Mouse (Mus musculus): ENCODE data around the gene Rtl8a. TPM values are rescaled to one million over a fixed set of nuclear protein-coding genes. Genes with fewer than 3 reads are reported as not detected.
"Not testable (repeated sequence)": the region's sequence is repeated elsewhere in the genome, so short reads cannot be mapped to it uniquely, and the experiment has no call there.

Rtl8a gene
- polyA plus RNA-seq, 1 experiment from 2014 or later = 240 TPM

DNA sequence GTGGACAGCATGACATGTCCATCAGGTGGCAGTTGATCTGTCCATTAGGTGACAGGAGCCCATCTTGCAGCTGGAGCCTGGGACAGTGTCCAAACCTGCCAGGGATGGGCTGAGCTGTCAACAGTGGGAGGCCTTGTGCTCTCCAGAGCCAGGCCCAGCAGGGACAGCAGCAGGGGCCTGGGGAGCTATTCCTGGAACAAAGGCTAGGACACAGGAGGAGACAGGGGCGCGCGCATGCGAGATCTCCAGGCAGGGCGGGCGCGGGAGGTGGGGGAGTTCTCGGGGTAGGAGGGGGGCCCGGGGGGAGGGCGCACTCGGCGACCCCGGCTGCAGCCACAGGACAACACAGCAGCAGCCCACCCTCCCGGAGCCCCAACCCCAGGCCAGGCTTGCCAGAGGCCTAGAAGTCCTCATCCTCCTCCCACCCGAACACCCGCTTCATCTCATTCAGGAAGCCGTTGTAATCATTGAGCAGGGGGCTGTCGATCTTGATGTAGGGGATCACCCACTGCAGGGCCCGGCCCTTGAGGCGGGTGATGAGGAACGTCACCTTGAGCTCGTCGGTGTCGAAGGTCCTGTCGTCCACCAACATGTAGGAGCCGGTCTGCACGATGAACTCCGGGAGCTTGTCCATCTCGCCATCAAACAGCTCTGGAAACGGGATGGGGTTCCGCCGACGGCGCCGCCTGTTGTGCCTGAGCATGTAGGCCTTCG, 26.2 kb upstream of the Rtl8a start:
- H3K27me3 ChIP-seq (ENCODE audit: control insufficient read depth, insufficient read depth, low read length); H3K4me1 ChIP-seq (ENCODE audit: control insufficient read depth, insufficient read depth, low read length); H3K36me3 ChIP-seq (ENCODE audit: control insufficient read depth, insufficient read depth, low read length); H3K9ac ChIP-seq (replicated peaks; ENCODE audit: low read length); DNase-seq; H3K9me3 ChIP-seq (ENCODE audit: control insufficient read depth, low read length): not testable (repeated sequence)
- Histone ChIP-seq H3K27ac (replicated peaks; ENCODE audit: low read depth, low read length) (peak overlapping the region; percentile 78; the same call in 1 of the 2 replicates), H3K4me2 (ENCODE audit: low read length) (peak overlapping the region; percentile 44), H3K4me3 (replicated peaks; ENCODE audit: low read depth, low read length) (peak overlapping the region; percentile 24)
- peak; percentile 59 for ATAC-seq (ENCODE audit: low FRiP score, low TSS enrichment)
- WGBS = no CpG with 5 or more reads among the region's 36 CpGs

DNA sequence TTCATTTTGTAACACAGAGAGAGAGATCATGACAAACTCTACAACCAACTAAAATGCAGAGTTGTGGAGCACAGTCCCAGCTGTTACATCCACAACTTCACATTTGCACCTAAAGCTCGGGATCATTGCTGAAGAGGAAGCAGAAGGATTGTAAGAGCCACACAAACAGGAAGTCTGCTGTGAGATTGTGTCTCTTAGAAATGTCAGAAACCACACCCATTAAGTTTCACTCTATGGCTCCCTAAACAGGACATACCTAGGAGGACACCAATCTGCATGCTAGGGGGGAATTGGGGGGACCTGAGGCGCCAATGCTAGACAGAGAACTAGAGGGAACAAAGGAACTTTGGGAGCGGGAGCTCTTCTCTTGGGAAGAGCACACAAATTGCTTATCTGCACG, 9.4 kb upstream of the Rtl8a start:
- H3K4me2 ChIP-seq (ENCODE audit: low read length); H3K36me3 ChIP-seq (ENCODE audit: control insufficient read depth, insufficient read depth, low read length); H3K9ac ChIP-seq (replicated peaks; ENCODE audit: low read length); H3K27ac ChIP-seq (replicated peaks; ENCODE audit: low read depth, low read length); ATAC-seq (ENCODE audit: low FRiP score, low TSS enrichment); H3K4me3 ChIP-seq (replicated peaks; ENCODE audit: low read depth, low read length); H3K9me3 ChIP-seq (ENCODE audit: control insufficient read depth, low read length); DNase-seq; H3K4me1 ChIP-seq (ENCODE audit: control insufficient read depth, insufficient read depth, low read length); H3K27me3 ChIP-seq (ENCODE audit: control insufficient read depth, insufficient read depth, low read length): not testable (repeated sequence)
- WGBS = 61% methylated on average over 4 of the region's 4 CpGs

DNA sequence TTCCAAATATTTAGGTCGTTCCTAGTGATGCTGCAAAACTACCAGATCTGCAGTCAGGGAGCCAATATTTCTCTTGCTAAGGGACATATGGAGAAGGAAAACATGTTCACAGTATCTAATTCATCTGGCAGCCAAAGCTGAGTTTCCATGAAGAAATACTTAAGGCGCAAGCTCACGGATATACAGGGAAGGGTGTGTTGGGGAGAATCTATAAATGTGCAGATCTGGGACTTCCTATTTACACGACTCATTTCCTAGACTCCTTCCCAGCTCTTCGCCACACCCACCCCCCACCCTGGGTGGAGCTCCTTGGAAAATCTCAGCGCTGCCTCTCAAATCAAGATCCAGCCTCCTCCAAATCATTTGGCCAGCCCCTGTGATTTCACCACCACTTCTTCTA, 2.4 kb upstream of the Rtl8a start:
- no peak overlapping the region for H3K27ac ChIP-seq (replicated peaks; ENCODE audit: low read depth, low read length)
- no peak overlapping the region for H3K9ac ChIP-seq (replicated peaks; ENCODE audit: low read length)
- H3K9me3 ChIP-seq (ENCODE audit: control insufficient read depth, low read length) = no peaks in the 10 kb centered on the region
- no peak for ATAC-seq (ENCODE audit: low FRiP score, low TSS enrichment)
- H3K27me3 ChIP-seq (ENCODE audit: control insufficient read depth, insufficient read depth, low read length) = no peaks in the 10 kb centered on the region
- no peak for DNase-seq
- peaks cover 3% of the 10 kb centered on the region; the same call in 1 of the 2 replicates for H3K4me1 ChIP-seq (ENCODE audit: control insufficient read depth, insufficient read depth, low read length)
- no peak overlapping the region for H3K4me2 ChIP-seq (ENCODE audit: low read length)
- no peak overlapping the region for H3K4me3 ChIP-seq (replicated peaks; ENCODE audit: low read depth, low read length)
- H3K36me3 ChIP-seq (ENCODE audit: control insufficient read depth, insufficient read depth, low read length) = no peaks in the 10 kb centered on the region
- 79% methylated on average over 6 of the region's 6 CpGs for WGBS

DNA sequence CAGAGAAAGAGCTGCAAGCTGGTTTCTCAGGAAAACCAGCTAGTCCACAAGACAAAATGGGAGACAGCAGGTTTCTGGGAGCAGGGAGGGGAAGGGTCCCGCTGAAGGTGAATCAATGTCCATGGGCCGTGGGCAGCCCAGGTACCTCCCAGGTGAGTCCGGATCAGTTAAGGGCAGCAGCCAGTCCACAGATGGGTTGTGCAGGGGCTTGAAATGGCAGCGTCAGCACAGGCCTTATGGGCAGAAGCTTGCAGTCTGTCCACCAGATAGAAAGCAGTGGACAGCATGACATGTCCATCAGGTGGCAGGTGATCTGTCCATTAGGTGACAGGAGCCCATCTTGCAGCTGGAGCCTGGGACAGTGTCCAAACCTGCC, 890 bp downstream of the Rtl8a start:
- not testable (repeated sequence) for H3K4me1 ChIP-seq (ENCODE audit: control insufficient read depth, insufficient read depth, low read length); H3K9ac ChIP-seq (replicated peaks; ENCODE audit: low read length); H3K27me3 ChIP-seq (ENCODE audit: control insufficient read depth, insufficient read depth, low read length); DNase-seq; H3K36me3 ChIP-seq (ENCODE audit: control insufficient read depth, insufficient read depth, low read length); H3K9me3 ChIP-seq (ENCODE audit: control insufficient read depth, low read length); H3K27ac ChIP-seq (replicated peaks; ENCODE audit: low read depth, low read length)
- peak overlapping the region; percentile 26 for H3K4me3 ChIP-seq (replicated peaks; ENCODE audit: low read depth, low read length)
- peak overlapping the region; percentile 48 for H3K4me2 ChIP-seq (ENCODE audit: low read length)
- 56% methylated on average over 3 of the region's 4 CpGs for WGBS
- peak; percentile 22; the same call in 1 of the 2 replicates for ATAC-seq (ENCODE audit: low FRiP score, low TSS enrichment)

DNA sequence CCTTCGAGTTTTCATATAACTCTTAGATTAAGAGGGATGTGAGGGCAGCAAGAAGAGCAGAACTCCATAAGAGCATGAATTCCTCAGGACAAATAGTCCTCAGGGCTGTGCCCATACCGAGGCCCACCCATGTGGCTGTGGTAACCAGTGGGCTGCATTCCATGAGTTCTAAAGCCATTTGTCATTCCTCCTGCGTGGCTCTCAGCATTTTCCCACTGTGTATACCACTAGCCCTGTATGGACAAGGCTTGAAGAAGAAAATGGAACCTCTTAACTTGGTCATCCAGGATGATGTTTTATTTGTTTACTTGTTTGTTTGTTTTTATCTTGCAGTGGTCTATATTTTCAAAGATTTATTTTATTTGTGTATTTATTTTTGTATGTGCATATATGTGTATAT, 5.4 kb downstream of the Rtl8a start:
- H3K4me3 ChIP-seq (replicated peaks; ENCODE audit: low read depth, low read length); H3K4me2 ChIP-seq (ENCODE audit: low read length); H3K27ac ChIP-seq (replicated peaks; ENCODE audit: low read depth, low read length); H3K9ac ChIP-seq (replicated peaks; ENCODE audit: low read length); ATAC-seq (ENCODE audit: low FRiP score, low TSS enrichment); H3K4me1 ChIP-seq (ENCODE audit: control insufficient read depth, insufficient read depth, low read length); H3K27me3 ChIP-seq (ENCODE audit: control insufficient read depth, insufficient read depth, low read length); H3K9me3 ChIP-seq (ENCODE audit: control insufficient read depth, low read length); H3K36me3 ChIP-seq (ENCODE audit: control insufficient read depth, insufficient read depth, low read length); DNase-seq: not testable (repeated sequence)
- 63% methylated on average over 3 of the region's 3 CpGs for WGBS

DNA sequence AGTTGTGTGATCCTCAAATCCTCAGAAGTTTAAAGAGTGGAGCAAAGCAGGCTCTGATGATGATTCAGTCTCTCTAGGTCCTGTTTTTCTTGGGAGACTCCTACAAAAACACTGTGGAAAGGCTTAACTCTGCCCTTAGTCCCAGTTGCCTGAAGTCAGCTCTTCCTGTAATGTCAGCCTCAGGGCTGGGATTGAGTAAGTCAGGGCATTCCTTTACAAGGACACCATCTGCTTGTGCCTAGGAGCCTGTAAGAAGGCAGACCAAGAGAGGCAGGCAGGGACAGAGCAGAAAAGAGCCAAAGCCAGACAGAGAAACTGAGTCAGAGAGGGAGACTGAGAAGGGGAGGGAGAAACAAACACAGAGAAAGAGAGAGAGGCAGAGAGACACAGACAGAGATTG, 32.1 kb downstream of the Rtl8a start:
- not testable (repeated sequence) for DNase-seq

DNA sequence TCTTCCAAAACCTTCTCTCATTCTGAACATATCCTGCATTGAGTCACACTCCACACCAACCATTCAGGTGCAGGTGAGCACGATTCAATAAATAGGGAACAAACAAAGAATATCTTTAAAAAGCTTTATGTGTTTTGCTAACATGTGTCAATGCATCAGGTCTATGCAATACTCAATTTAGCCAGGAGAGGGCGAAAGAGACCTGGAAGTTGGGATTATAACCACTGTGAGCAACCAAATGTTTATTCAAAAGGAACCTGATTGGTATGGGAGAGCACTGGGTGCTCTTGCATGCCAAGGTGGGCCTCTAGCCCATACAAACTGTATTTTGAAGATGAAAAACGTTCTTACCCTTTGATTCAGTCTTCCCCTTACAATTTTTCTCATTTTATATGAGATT, 32.9 kb downstream of the Rtl8a start:
- H3K9ac ChIP-seq (replicated peaks; ENCODE audit: low read length) = no peak overlapping the region
- 4% methylated on average over 3 of the region's 3 CpGs for WGBS
- no peak overlapping the region for H3K4me2 ChIP-seq (ENCODE audit: low read length)
- H3K9me3 ChIP-seq (ENCODE audit: control insufficient read depth, low read length) = no peaks in the 10 kb centered on the region
- no peak overlapping the region for H3K4me3 ChIP-seq (replicated peaks; ENCODE audit: low read depth, low read length)
- no peak for ATAC-seq (ENCODE audit: low FRiP score, low TSS enrichment)
- H3K27me3 ChIP-seq (ENCODE audit: control insufficient read depth, insufficient read depth, low read length) = no peaks in the 10 kb centered on the region
- no peaks in the 10 kb centered on the region for H3K36me3 ChIP-seq (ENCODE audit: control insufficient read depth, insufficient read depth, low read length)
- no peak overlapping the region for H3K27ac ChIP-seq (replicated peaks; ENCODE audit: low read depth, low read length)
- DNase-seq = peak; percentile 84
- H3K4me1 ChIP-seq (ENCODE audit: control insufficient read depth, insufficient read depth, low read length) = no peaks in the 10 kb centered on the region

More for the DNA sequence above, 32.1 kb downstream of the Rtl8a start:
- H3K36me3 ChIP-seq (ENCODE audit: control insufficient read depth, insufficient read depth, low read length); H3K9ac ChIP-seq (replicated peaks; ENCODE audit: low read length); H3K4me2 ChIP-seq (ENCODE audit: low read length); H3K9me3 ChIP-seq (ENCODE audit: control insufficient read depth, low read length); ATAC-seq (ENCODE audit: low FRiP score, low TSS enrichment); H3K4me3 ChIP-seq (replicated peaks; ENCODE audit: low read depth, low read length); H3K27me3 ChIP-seq (ENCODE audit: control insufficient read depth, insufficient read depth, low read length); H3K27ac ChIP-seq (replicated peaks; ENCODE audit: low read depth, low read length); H3K4me1 ChIP-seq (ENCODE audit: control insufficient read depth, insufficient read depth, low read length): not testable (repeated sequence)

DNA sequence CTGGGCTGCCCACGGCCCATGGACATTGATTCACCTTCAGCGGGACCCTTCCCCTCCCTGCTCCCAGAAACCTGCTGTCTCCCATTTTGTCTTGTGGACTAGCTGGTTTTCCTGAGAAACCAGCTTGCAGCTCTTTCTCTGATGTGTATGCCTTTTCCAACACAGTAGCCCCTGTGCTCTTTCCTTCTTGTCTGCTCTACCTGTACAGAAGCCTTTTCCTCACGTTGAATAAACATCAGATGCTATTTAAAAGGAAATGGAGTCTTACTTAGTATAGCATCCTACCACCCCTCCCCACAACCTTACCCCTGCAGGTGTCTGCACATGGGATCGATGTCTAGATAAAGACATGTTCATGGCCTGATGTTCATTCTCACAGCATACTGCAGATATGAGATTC, 34.6 kb downstream of the Rtl8a start, which contains the start of gene Gm14597:
Gene Gm14597 (minus strand): TSS at position 101 of the 400 bp plus-strand sequence.
- 62% methylated on average over 3 of the region's 4 CpGs for WGBS
- not testable (repeated sequence) for H3K27me3 ChIP-seq (ENCODE audit: control insufficient read depth, insufficient read depth, low read length); ATAC-seq (ENCODE audit: low FRiP score, low TSS enrichment); DNase-seq; H3K36me3 ChIP-seq (ENCODE audit: control insufficient read depth, insufficient read depth, low read length); H3K4me1 ChIP-seq (ENCODE audit: control insufficient read depth, insufficient read depth, low read length); H3K9me3 ChIP-seq (ENCODE audit: control insufficient read depth, low read length)
- Histone ChIP-seq H3K4me2 (ENCODE audit: low read length) (peak within 1 kb of the TSS; percentile 54), H3K27ac (replicated peaks; ENCODE audit: low read depth, low read length) (peak within 1 kb of the TSS; percentile 86), H3K4me3 (replicated peaks; ENCODE audit: low read depth, low read length) (peak within 1 kb of the TSS; percentile 46), H3K9ac (replicated peaks; ENCODE audit: low read length) (peak within 1 kb of the TSS; percentile 65)

DNA sequence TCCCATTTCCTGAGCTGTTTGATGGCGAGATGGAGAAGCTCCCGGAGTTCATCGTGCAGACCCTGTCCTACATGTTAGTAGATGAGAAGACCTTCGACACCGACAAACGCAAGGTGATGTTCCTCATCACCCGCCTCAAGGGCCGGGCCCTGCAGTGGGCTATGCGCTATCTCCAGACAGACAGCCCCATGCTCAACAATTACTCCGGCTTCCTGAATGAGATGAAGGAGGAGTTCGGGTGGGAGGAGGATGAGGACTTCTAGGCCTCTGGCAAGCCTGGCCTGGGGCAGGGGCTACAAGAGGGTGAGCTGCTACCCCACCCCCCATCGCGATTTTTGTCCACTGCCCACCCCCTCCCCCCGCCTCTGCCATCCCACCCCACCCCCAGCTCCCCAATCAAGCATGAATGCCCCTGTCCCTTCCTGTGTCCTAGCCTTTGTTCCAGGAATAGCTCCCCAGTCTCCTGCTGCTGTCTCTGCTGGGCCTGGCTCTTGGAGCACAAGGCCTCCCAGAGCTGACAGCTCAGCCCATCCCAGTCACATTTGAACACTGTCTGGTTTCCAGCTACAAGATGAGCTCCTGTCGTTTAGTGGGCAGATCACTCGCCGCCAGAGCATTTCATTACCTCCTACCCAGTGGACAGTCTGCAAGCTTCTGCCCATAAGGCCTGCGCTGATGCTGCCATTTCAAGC, 35.2 kb downstream of the Rtl8a start:
- no peaks in the 10 kb centered on the region for H3K4me1 ChIP-seq (ENCODE audit: control insufficient read depth, insufficient read depth, low read length)
- DNase-seq (peak; percentile 30), ATAC-seq (ENCODE audit: low FRiP score, low TSS enrichment) (peak; percentile 68)
- peak overlapping the region; percentile 86 for H3K27ac ChIP-seq (replicated peaks; ENCODE audit: low read depth, low read length)
- peak overlapping the region; percentile 54 for H3K4me2 ChIP-seq (ENCODE audit: low read length)
- peak overlapping the region; percentile 65 for H3K9ac ChIP-seq (replicated peaks; ENCODE audit: low read length)
- H3K4me3 ChIP-seq (replicated peaks; ENCODE audit: low read depth, low read length) = peak overlapping the region; percentile 46
- no peaks in the 10 kb centered on the region for H3K27me3 ChIP-seq (ENCODE audit: control insufficient read depth, insufficient read depth, low read length)
- 21% methylated on average over 18 of the region's 18 CpGs for WGBS
- no peaks in the 10 kb centered on the region for H3K36me3 ChIP-seq (ENCODE audit: control insufficient read depth, insufficient read depth, low read length)
- no peaks in the 10 kb centered on the region for H3K9me3 ChIP-seq (ENCODE audit: control insufficient read depth, low read length)
